Mouse (Mus musculus): Measurements from ENCODE around the gene Acap2. TPM values are rescaled to one million over a fixed set of nuclear protein-coding genes. Genes with fewer than 3 reads are reported as not detected.

The Acap2 gene
- 100 to 1,000 TPM; 102 TPM for total RNA-seq (2021)
- long read RNA-seq, experiment 1, partial matches to known transcripts = 4 of 16 reads
- long read RNA-seq, experiment 1, other reads (novel, unspliced or antisense) = 9 of 16 reads
- long read RNA-seq, experiment 2, partial matches to known transcripts = 6 of 15 reads
- long read RNA-seq, experiment 2, other reads (novel, unspliced or antisense) = 7 of 15 reads

DNA sequence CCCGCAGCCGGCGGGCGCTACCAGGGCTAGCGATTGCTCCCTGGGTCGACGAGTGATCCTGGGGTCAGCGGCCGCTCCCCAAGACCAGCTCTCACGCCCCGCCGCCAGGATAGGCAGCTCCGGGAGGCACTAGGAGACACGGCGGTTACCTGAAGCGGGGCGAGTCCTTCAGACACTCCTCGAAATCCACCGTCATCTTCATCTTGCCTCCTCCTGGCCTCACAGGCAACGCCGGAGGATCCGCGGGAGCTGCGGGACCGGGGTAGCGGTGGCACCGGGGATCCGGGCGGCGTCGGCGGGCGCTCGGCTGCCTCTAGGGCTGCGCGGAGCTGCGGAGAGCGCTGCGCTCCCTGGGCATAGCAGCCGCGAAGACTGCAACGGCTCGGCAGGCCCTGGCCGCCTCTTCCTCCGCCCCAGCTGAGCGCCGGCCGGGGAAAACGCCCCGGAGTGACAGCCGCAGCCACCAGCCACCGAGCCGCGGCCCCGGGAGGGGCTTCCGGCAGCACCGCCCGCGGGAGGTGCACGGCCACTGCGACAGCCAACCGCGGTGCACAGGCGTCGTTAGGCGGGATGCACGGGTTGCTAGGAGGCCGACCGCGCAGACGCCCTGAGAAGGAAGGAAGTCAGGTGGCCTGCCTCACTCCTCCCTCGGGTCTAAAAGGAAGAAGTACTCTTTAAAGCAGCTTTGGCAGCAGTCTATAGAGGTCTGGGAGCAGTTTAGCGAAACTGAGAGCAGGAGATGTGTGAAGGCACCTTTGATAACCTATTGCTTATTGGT, at the start of gene Acap2:
Gene Acap2, minus strand, starts transcription at position 456 of the 778 bp plus-strand sequence.
- DNase-seq (ENCODE audit: low spot score in 2 of 2) = peak; percentile 97 to 99

DNA sequence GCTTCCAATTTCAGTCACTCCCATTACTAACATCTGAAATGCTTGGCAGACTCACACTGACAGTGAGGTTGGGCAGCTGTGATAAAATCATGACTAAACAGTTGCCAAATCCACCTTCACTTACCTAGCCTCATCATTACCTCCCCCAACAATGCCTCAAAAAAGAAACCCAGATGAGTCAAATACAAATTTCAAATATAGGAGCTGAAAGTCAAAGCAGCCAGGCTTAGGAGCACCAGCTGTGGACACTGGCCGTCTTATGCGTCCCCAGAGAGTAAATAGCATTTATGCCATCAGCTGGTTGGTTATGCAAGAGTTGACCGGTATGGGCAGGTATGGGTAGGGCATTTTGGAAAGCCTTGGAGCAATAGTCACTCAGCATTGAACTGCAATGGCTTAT, 48.4 kb upstream of the Acap2 start:
- no peak for DNase-seq (ENCODE audit: low spot score in 2 of 2)

DNA sequence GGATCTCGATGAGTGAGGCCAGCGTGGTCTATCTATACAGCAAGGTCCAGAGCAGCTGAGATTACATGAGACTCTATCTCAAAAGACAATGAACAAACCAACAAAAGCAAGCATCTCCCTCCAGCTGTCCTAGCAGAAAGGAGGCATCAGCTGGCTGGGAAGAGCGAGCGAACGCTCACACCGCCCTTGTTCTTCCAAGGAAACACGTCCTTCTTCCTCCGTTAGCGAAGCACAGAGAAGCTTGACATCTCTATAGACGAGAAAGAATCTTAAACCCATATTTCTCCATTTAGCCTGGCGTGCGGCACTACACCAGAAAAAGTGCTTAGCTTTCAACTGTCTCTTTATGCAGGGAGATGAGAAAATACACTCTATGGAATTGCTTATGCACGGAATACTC, 47.7 kb upstream of the Acap2 start:
- no peak for DNase-seq (ENCODE audit: low spot score in 2 of 2)

DNA sequence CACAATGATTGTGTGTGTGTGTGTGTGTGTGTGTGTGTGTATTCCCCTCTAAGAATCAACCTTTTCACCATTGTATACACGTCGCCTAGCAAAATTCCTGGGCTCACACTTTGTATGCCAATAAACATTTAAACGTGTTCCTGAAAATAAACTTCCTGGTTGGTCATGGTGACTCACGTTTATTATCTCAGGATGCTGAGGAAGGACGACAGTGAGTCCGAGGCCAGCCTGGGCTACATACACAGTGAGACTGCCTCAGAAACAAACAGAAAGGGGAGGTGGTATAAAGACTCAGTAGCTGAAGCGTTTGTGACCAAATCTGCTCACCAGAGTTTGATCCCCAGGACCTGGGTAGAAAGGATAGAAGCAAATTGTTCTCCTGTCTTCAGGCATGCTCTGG, 46.4 kb upstream of the Acap2 start:
- no peak for DNase-seq (ENCODE audit: low spot score in 2 of 2)

DNA sequence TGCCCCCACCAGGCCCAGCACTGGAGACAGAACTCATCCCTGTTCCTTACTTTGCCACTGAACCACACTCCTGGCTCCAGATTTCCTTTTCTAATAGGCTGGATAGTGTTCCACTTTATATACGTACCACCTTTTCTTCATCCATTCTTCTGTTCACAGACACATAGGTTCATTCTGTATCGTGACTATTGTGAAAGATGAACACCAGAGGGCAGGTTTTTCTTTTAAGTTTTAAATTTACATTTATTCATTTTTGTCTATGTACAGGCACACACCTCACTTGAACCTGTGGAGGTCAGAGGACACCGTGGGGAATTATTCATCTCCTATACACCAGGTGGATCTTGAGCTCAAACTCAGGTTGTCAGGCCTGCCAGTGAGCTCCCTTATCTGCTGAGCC, 43.0 kb upstream of the Acap2 start:
- no peak for DNase-seq (ENCODE audit: low spot score in 2 of 2)

DNA sequence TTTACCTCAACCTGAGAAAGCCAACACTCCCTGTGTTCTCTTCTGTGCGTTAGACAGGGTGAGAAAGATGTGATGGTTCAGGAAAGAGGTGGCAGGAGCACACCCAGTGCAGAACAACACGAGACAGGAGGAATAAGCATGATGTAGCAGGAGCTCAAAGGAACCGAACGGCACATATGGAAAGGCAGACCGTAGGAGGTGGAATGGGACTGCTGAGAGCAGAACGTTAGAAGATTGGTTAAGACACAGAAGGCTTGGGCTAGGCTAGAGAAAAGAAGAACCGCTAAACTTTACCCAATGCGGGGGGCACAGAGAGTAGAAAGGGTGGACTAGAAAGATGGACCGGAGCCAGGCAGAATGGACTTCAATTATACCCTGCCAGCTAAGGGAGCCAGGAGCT, 40.4 kb upstream of the Acap2 start:
- peak in 1 of 2 experiments; percentile 54 for DNase-seq (ENCODE audit: low spot score in 2 of 2)

DNA sequence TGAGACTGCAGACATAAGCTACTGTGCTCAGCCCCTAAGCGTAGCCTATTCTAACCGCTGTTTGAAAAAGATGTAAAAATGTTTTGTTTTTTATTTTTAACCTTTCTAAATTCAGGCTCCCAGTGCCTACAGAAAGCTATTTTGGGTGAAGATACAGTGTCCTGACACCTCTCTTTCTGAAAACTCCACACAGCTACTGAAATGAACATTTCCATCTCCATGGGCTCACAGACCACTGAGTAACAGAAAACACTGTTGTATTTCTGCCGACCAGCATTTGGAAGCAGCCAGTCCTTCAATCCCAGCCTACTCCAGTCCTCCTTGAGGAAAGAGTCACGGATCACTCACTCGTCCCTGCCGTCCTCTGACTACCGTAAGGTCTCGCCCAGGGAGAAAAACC, 39.5 kb upstream of the Acap2 start:
- DNase-seq (ENCODE audit: low spot score in 2 of 2) = no peak

DNA sequence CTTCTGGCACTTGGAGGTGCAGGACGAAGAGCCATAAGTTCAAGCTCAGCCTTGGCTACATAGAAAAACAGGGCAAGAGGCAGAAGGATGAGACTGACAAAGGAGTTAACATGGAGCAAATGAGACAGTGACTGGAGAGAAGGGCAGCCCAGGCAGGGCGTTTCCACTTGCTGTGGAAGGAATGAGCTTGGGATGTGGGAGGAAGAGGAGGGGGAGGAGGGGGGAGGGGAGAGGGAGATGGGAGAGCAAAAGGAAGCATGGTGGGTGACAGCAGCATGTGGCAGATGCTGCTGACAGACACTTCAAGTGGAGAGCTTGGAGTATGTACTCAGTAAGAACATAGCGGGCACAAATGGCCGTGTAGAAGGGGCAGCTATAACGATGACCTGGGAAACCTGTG, 37.2 kb upstream of the Acap2 start:
- no peak for DNase-seq (ENCODE audit: low spot score in 2 of 2)

DNA sequence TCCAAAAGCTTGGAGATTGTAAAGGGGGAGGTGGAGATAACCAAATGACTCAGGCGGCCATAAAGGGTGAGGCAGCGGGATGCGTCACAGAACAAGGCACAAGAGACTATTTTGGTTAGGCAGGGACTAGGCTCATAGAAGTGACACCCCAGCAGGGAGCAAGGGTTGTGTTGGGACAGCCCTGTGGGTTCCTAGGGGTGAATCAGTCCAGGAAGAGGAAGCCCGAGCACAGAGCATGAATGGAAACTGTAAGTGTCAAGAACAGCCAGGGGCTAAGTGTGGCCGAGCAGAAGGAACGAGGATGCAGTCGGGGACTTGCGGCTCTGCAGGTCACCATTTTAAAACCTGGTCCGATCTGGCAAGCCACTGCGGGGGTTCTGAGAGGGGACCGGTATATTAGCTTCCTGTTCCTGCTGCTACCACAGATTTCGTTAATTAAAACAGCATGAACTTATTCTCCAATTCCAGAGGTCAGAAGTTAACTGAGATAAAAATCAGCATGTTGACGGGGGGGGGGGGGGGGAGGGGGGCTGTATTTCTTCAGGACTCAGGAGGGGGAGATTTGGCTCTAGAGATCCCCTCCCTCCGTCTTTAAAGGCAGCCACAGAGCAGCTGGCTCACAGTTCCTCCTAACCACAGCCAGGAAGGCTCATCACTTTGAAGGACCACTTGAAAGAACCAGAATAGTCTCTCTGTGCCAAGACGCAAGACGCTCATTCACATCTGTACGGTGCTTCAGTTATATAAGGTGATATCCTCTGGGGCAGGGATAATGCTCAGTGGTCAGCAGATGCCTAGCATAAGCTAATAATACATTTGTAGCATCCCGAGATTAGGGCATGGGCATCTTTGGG, 34.6 kb upstream of the Acap2 start:
- DNase-seq (ENCODE audit: low spot score in 2 of 2) = no peak

DNA sequence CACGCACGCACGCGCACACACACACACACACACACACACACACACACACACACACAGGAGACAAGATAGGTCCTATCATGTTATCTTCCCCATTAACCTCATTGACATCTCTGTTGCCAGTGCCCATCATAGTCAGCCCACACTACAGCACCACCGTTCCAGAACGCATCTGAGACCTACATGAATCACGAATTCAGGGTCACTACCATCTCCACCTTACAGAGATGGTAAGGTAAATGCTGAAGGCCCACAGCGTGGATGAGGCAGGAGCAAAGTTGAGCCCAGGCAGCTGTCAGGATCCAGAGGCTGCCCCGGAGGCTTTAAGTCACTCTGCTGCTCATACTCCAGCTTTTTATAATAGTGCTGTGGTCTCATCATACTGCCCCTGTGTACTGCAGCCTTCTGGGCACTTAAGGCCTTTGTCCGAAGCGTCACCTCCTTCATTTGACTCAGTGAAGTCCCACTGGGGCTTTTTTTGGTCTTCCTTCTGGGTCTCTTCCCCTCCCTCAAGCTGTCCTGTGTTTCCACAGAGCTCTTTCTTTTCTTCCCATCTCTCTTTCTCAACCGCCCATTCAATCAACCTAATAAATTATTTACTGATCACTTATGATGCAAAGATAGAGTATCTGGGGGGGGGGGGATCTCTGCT, 33.9 kb upstream of the Acap2 start:
- no peak for DNase-seq (ENCODE audit: low spot score in 2 of 2)

DNA sequence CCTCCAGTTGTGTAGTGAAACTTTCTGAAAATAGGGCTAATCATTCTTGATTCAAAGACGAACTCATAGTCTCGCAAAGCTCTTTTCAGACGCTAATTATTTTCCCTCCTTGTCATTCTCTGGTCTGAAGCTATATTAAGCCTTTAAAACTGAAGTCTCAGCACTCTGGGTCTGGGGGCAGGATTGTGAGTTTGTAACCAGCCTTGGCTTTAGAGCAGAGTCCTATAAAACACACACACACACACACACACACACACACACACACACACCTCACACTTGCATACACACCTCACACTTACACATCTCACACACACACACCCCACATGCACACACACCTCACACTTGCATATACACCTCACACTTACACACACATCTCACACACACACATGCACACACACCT, 33.3 kb upstream of the Acap2 start:
- DNase-seq (ENCODE audit: low spot score in 2 of 2) = no peak

DNA sequence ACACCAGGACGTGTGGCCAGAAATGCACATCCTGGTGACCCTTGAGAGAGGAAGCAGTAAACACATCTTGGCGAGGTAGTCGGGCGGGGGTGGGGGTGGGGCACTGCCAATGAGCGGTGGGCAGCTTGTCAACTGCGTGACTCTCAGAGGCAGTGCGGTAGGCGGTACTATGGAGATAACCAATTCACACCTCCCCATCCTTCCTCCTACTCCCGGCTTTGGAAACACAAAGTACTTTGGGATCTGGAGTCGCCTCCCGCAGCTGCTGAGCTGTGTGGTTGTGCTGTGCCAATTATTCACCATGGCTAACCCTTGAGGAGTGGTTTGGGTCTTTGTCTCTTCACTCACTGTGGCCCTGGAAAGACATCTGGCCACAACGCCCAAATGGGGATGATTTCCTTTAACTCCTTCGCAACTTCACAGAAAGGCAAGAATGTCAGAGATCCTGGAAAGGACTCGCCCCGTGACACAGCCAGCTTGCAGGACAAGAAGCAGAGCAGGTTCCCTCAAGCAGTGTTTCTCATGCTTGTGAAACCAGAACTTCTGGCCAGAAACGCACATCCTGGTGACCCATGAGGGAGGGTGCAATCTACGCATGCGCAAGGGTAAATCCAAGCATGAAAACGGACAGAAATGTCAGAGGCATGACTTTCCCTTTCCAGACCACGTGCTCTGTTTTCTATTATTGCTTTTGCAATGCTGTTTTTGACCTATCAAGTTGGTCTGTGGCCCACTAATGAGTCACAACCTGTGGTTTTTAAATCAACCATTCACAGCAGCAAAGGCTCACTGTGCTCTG, 32.7 kb upstream of the Acap2 start:
- peak; percentile 69 to 82 for DNase-seq (ENCODE audit: low spot score in 2 of 2)

DNA sequence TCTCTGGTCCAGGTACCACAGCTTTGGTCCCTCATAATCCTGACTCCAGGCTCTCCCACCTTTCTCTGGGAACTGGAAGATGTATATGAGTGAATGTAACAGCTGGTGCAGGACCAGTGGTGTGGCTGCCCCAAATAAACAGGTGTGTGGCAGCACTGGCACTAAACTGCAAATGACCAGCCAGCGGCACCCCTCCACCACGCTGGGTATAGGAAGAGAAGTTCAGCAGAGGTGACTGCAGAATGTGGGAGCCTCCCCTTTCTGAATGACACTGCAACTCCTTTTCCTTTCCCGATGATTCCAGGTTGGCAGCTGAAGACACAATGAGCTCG, 32.1 kb upstream of the Acap2 start:
- no peak for DNase-seq (ENCODE audit: low spot score in 2 of 2)

DNA sequence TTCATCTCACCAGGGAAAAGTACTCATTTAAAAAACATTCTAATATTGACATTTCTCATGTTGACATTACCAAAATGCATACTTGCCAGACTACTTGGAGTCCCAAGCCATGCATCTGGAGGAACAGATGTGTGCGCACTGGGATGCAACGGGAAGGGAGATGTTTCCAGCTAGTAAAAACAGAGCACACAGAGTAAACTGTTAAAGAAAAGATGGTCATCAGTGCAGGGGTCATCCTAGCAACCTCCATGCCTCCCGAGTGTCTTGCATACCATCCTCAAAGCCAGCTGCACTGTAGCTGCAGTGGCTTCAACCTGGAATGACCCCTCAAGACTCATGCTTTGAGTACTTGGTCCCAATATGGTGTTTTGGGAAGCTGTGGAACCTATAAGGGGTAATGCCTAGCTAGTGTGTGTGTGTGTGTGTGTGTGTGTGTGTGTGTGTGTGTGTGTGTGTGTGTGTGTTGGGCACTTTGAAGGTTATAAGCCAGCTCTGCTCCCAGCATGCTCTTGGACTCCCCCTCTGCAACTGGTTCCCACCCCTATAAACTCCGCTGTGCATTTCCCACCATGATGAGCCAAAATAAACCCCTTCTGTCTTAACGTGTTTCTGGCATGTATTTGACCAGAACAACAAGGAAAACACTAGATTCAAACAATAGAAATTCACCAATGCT, 31.6 kb upstream of the Acap2 start:
- no peak for DNase-seq (ENCODE audit: low spot score in 2 of 2)

DNA sequence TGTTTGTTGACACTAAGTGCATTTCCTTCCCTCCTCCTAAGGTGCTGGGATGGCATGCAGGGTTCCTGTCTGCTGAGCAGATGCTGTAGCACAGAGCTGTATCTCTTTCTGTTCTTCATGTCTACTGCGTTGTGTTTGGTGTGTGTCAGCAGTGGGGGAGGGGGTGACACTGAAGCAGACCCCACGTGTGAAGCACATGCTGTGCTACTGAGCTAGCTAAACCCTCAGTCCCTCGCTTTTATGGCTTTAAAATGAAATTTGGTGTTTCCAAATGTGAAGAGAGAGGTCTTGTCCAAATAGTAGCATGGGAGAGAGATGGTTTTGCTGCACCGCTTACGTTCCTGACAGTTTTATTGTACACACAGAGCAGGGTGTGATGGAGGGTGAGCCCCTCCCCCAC, 30.5 kb upstream of the Acap2 start:
- no peak for DNase-seq (ENCODE audit: low spot score in 2 of 2)

DNA sequence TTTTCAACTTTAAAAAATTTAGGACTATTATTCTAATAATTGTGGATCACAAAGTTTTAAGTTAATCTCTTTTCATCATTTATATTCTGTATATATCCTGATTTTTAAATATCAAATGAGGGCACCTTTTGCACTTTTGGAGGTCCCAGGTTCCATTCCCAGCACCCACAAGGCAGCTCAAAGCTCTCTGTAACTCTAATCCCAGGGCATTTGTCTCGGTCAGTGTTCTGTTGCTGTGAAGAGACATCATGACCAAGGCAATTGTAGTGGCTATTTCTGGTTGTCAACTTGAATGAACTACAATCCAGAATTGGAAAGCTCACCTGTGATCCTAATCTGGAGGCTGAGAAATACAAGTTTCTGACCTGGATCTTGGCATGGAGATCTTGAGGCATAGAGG, 26.7 kb upstream of the Acap2 start:
- no peak for DNase-seq (ENCODE audit: low spot score in 2 of 2)

DNA sequence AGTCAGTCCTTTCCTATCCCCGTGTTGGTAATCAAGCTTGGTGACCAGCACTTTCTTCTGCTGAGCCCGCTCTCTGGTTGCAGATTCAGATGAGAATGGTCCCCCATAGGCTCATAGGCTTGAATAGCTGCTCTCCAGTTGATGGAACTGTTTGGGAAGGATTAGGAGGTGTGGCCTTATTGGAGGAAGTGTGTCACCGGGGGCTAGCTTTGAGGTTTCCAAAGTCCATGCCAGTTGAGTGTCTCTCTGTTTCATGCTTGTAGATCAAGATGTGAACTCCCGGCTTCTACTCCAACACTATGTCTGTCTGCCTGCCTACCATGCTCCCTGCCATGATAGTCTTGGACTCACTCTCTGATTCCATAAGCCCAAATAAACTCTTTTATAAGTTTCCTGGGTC, 14.2 kb upstream of the Acap2 start:
- no peak for DNase-seq (ENCODE audit: low spot score in 2 of 2)

DNA sequence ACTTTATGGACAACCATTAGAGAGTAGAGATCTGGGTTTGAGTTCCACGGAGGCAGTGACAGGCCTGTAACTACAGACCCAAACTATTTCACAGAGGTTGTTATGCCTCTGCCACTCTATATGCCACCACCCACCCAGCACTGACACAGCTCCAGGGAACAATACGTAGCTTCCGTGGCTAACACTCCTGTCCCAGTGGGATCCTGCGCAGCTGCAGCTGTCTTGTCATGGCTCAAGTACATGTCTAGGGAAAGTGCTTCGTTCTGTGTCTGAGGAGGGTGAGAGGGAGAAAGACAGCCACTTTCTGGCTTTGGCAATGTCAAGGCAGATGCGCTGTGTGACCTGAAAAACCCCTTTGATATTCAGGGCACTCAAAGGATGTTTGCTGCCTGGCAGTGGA, 12.4 kb upstream of the Acap2 start:
- peak in 1 of 2 experiments; percentile 1 for DNase-seq (ENCODE audit: low spot score in 2 of 2)

DNA sequence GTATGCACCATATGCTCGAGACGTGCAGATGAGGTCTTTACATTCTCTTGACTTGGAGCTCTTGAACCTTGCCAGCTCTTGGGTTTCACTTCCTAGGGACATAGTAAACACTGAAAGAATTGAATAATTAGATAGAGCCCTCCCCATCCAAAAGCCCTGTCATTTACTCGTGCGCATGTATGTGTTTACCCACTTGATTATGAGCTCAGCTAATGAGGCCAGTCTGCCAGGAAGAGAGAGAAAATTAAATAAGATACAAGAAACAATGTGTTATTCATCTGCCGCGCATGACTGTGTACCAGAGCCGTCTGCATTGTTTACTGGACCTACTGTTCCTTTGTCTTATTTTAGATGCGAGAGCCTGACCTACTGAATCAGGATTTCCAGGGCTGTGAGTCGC, 10.5 kb upstream of the Acap2 start:
- DNase-seq (ENCODE audit: low spot score in 2 of 2) = no peak

DNA sequence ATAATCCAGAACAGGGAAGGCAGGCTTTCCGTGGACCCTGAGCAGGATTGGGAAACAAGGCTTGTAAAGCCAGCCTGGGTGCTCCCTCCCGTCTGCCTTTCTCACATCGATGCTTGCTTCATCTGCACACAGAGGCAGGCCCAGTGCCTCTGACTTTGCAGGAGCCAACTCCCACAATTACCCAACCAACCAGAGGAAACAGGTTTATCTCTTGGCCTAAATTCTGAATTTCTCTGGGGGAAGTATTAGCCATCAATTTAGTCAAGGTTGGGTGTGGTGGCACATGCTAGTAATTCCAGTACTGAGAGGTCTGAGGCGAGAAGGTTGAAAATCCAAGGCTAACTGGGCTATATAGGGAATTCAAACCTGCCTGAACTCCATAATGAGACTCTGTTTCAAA, 9.4 kb upstream of the Acap2 start:
- no peak for DNase-seq (ENCODE audit: low spot score in 2 of 2)
